Mouse (Mus musculus): ENCODE measurements around the gene Thap3.

DNA sequence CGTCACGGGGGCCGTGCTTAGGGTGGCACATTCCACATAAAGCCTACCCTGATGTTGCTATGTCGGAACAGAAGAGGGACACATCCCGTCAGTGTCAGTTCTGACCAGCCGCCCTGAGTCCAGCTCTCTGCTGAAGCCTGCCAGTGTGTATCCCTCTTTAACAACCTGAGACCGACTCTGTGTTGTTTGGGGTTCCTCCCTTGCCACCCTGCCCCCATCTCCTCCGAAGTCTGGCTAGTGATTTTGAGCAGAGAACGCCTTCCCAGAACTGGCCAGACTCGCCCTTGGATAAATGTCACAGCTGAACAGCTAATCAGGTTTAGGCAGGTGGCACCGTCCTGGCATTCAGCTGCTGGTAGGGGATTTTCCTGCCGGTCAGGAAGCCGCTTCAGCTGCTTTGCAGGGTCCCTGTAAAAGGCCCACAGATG is 21.9 kb upstream of the Thap3 start:
- TF ChIP-seq POLR2A (IDR thresholded peaks at IDR 0.05; ENCODE audit: control insufficient read depth, low read depth, low read length), result no peak
- no peak for TF ChIP-seq CTCF (IDR thresholded peaks at IDR 0.05; ENCODE audit: control insufficient read depth, insufficient read depth, insufficient replicate concordance, low read depth, low read length)

All from testis, adult 2 months (tissue).